Mouse (Mus musculus): ENCODE results near the gene Suz12.
"Not testable (repeated sequence)": the region's sequence is repeated elsewhere in the genome, so short reads cannot be mapped to it uniquely, and the experiment has no call there.

DNA sequence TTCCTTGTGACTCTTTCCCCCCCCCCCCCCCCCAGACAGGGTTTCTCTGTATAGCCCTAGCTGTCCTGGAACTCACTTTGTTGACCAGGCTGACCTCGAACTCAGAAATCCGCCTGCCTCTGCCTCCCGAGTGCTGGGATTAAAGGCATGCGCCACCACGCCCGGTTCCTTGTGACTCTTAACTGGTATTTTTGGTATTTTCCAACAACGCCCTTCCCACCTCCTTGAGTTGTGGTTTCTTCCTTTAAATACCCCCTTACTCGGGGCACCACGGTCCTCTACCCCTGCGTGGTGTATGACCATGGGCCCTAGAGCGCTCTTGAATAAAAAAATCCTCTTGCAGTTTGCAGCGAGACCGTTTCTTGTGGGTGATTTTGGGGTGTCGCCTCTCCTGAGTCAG lies 15.8 kb upstream of the Suz12 start:
- TF ChIP-seq CTCF (IDR thresholded peaks at IDR 0.05; ENCODE audit: low read depth); EP300 (optimal IDR thresholded peaks at IDR 0.05): not testable (repeated sequence)
